Mouse (Mus musculus): ENCODE data around the gene Polr1d.
A peak's percentile ranks its signal among the peaks of the same experiment; 100 is the strongest.

Gene Polr1d

DNA sequence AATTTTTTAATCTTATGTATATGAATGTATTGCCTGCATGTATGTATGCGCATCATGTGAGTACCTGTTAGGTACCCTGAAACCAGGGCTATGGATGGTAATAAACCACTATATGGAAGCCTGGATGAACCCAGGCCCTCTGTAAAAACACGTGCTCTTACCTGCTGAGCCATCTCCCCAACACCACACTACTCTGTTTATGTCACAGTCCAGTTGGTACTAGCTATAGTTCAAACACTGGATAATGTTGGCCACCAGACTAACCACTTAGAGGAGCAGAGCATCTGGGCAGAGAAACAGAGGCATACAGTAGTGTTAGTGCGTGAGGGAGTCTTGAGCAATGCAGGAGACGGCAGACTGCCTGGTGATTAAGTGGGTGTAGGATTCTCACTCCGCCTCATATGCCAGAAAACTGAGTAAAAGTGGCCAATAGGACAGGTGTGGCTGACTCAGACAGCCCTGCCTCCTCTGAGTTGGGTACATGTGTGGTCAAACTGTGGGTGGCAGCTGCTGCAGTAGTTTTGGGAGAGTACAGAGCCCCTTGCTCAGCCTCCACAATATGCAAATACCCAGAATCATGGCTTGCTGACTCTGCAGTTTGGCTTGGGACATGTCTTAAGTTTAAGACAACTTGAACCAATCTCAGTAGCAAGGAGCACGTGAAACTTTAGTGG is 21.1 kb upstream of the Polr1d start:
- no peak for DNase-seq (ENCODE audit: low spot score)

DNA sequence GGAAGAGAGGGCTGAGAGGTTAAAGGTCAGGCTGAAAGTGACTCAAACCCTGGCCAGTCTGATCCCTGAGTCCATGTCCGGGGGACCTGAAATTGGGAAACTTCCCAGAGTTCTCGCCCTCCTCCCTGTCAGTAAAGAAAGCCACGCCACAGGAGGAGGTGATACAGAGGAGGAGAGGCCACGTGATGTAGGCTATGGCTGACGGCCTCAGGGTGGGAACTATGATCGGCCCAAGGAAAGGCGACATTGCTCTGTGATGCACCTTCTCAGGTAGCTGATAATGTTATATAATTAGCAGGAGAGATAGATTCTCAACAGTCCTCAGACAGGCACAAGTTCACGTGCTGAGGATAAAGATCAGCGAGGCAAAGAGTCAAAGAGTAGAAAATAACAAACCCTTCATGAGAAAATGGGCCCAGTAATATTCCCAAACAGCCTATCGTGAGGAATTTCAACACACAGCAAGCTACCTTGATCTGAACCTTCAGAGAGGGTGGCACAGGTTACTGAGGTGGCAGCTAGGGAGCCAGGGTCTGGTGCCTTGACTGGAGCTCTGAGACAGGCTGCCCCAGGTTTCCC is 20.0 kb upstream of the Polr1d start:
- no peak for DNase-seq (ENCODE audit: low spot score)

DNA sequence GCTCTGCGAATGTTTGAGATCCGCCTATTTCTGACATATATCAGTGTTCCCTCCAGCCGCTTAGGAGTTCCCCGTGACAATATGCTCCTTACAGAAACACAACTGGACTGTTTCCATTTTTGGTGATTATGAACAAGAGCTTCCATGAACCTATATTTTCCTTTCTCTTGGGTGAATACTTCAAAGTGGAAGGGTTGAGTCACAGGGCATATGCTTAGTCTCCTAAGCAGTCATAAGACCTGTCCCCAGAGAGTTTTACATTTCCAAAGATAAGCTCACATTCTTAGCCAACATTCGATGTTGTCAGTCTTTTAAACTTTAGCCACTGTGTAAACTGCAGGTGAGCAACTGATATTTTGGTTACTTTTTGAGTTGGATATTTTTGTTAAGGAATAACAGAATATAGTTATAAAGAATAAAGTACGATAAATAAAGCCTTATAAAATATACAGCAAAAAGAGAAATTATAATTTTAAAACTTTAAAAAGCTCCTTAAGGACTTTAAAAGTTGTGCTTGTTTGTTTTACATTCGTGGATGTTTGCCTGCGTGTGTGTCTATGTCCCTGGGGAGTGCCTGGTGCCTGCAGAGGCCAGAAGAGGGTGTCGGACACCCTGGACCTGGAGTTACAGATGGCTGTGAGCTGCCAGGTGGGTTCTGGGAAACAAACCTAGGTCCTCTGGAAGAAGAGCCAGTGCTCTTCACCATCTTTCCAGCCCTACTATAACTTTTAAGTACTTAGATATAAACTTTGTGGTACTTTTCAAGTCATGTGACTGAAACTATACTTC is 19.0 kb upstream of the Polr1d start:
- DNase-seq (ENCODE audit: low spot score): no peak

DNA sequence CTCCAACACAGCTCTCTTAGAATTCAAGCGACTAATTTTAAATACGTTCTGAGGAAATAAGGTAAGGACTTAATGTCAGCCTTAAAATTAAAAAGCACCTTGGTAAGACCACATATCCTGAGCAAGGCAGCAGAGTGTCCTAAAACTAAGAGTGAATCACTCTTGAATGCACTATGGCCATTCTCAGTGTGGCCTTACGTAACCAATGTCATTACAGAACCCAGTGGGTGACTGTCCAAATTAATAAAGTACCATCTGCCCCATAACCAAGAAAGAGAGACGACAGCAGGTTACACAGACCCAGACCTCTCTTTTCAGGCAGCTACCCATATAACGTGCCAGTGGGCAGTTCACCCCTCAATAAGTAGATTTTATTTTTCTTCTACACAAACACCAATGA is 18.2 kb upstream of the Polr1d start:
- DNase-seq (ENCODE audit: low spot score): no peak

DNA sequence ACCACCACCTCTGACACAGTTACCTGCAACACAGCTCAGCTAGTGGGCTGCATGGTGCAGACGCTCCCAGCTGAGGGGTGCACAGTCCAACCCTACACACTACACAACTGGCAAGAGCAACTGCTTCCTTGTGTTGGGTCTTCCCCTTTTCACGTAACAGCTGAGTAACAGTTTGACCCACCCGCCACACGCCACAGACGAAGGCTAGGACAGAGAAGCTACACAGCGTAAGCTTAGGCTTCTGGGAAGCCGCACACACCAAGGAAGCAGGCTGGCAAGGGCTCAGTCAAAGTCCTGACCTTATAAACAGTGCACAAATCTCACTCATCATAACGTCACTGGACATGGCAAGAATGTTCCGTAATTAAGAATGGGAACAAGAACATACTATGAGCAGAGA is 17.5 kb upstream of the Polr1d start:
- DNase-seq (ENCODE audit: low spot score): no peak

DNA sequence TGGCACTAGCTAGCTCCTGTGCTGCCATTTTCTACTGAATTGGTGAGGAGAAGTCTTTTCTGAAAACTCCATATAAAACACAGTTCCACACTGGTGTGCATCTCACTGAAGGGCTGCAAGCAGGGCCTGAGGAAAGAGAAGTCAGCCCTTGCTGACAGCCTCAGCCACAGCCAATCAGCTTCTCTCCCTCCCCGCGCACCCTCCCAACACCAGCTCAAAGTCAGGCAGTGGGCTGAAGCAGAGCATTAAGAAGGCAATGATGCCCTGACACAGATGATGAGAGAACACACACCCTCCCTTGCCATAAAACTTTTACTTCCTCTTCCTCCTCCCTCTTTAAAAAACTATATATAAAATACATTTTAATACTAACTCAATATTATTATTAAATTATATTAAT is 16.8 kb upstream of the Polr1d start:
- DNase-seq (ENCODE audit: low spot score): no peak

DNA sequence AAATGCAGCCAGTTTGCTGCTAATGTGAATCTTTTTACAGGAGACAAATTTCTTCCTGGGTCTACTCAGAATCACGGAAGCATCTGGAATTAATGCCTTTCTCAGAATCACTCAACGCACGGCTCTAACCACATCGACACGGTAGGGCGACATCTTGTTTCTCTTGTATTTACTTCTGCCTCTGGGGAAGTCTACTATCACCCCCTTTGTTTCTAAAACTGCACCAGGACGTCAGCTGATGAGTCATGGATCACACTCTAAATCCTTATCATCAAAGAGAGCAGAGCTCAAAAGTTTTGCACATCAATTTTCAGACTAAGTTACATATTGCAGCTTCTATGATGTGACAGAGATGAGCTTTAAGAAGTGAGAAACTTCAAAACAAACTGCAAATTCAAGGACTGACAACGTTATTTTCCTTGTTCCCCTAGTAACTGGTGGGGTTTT is 13.6 kb upstream of the Polr1d start:
- no peak for DNase-seq (ENCODE audit: low spot score)

DNA sequence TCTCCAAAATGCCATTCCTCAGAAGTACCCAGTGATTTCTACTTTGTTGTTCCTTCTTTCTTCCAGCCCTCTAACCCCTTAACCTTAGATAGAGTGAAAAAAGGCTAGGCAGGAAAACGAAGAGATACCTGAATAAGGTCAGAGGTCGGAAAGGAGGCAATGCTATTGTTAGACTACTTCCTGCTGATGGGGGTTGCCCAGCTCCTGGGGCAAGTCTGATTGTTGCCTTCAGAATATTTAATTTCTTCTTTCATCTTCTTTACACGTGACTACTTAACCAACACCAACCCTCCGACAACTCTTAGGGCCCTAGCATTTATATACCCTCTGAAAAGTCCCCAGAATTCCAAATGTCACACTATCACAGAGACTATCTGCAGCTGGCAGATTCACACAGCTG is 10.7 kb upstream of the Polr1d start:
- DNase-seq (ENCODE audit: low spot score): no peak

DNA sequence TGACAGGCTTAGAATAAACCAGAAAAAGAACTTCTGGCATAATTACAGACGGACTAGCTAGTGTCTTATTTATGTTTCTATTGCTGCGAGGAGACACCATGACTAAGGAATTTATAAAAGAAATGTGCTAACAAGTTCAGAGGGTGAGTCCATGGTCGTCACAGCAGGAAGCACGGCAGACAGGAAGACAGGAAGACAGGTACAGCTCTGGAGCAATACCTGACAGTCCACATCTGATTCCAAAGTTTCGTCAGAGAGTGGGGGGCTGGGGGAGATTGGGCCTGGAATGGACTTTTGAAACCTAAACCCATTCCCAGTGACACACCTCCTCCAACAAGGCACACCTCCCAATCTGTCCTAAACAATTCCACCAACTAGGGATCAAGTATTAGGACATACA is 9.9 kb upstream of the Polr1d start:
- DNase-seq (ENCODE audit: low spot score): no peak

DNA sequence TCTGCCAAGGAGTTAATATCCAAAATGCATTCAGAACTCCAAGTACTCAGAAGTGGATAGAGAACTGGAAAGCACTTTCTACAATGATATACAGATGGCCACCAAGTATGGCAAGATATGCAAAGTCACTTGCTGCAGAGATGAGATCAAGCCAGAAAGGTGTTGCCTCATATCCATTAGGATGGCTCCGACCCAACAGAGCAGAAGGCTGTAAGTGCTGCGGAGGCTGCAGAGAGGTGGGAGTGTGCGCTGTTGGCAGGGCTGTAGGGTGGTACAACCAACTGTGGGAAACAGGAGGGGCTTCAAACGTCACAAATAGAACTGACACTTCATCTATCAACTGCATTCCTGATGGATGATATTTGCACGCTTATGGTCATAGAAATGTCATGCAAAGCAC is 8.0 kb upstream of the Polr1d start:
- DNase-seq (ENCODE audit: low spot score): no peak

DNA sequence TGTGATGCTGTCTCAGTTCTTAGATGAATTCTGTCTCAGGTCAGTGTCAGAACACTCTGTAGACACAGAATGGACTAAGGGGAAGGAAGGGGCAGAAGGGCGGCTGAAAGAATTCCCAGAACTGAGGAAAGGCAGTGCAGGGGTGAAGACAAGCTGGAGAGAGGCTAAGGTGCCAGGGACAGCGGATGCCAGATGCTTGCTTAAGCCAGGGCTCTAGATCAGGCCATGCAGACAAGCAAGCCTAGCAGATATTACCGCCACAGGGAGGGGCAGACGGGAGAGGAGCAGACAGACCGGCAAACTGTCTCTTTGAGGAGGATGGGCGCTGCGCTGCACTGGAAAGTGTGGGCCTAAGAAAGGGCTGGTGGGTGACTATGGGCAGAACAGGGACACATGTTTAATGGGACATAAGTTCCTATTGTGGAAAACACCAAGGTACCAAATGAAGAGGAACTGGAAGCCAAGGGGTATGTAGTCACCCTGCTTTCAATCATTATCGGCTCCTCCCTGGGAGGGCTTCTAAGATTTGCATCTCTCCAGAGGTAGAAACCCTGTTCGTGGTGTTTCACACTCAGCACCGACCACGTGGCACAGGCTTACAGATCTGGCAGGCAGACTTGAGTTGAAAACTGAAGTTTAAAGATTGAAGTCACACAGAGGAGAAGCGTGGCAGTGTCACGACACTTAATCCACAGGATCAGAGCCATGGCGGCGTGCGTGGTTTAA is 5.9 kb upstream of the Polr1d start:
- no peak for DNase-seq (ENCODE audit: low spot score)

DNA sequence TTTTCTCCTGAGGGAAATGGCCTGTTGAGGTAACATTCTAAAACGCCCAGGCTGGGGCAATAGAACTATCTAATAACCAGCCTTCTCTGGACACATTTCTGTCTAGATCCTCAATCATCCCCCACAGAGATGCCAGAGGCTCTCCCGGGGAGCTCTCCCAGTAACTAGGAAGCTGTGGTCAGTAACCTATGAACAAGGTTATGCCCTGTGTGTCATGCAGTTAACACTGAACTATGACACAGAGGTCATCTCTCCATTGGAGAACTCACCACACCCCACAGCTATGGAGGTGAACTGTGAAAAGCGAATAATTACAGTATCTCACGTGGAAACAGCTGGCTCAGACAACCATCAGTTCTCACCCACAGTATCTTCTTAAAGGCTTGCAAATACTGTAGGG is 5.0 kb upstream of the Polr1d start:
- no peak for DNase-seq (ENCODE audit: low spot score)

DNA sequence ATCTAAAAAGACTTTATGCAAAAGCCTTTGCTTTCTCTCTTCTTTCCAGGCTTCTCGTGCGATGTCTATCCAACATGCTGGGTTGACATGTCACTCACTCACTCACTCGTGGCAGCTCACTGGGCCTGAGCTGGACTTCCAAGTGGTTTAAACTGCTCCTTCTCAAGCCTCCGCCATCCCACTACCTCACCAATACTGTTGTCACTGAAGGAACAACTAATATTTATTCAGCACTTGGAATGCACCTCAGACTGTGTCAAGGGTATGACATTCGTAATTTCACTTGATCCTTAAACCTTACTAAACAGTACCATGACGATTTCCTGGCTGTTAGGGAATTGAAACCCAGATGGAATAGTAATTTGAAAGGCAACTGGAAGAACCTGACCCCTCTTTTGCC is 3.0 kb upstream of the Polr1d start:
- no peak for DNase-seq (ENCODE audit: low spot score)

DNA sequence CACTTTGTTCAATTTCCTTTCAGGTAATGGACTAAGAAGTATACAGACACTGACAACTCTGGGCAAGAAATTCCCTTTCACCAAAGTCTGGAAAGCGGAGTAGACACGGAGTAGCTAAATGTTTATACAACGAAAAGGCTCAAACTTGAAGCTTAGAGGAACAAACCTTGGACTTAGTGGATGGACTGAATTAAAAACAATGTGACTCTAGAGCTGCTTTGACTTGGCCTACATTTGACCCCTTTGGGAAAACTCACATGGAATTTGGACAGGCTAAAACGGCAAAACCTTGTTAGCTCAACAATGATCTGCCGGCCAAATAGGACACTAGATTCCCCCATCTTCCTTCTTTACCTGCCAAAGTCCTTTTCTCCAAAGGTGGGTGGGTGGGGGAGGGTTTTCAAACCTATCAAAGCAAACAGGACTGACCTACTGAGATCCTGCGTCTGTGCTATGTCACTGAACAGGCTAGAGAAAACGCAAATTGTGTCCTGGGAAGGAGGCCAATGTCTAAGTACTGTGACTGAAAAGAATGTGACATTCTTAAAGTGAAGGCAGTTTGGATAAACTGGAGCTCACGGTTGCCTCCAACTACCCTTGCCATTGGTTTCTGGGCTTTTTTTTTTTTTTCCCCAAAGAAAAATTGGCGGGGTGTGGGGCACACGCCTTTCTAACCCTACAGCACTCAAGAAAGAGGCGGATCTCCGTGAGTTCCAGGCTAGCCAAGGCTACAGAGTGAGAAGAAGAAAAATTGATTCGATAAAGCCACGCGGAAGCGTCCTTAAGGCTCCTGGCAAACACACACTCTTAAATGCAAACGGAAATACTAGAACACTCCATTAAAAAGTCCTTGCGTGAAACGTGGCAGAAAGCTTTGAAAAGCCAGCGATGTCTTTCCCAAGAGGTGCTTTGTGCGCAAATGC is 1.5 kb upstream of the Polr1d start:
- DNase-seq (ENCODE audit: low spot score): peak; percentile 32

DNA sequence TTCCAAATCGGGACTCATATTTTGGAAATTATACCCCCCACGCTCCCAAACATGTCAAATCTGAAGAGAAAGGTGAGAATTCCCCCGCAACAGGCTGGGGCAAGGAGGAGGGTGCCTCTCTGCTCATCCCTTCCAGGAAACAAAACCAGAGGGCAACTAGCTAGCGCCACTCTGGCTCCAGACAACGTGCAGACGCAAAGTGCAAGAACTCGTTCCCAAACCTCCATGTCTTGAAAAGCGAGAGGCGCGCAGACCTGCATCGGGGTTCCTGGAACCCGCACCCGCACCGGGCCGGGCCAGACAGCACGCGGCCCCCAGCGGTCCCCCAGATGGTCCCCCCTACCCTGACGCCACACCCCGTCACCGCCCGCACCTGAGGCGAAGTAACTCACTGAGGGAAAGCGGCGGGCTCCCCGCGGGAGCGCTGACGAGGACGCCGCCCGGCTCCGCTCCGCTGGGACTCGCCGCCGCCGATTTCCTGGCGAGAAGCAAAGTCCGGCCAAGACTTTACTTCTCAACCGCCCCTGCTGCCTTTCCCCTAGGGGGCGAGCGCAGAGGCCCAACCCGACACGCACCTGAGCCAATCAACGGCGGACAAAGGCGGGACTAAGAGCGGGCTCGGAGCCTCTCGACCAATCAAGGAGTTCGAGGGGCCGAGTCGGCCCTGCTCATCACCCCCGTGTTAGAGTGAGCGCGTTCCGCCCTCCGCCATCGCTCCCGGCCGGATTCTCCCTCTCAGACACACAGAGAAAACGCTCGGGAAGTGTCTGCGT is 638 bp upstream of the Polr1d start, which contains the start of gene Lnx2:
Lnx2 (minus strand) TSS at position 561 of the 773 bp plus-strand sequence.
- peak; percentile 95 for DNase-seq (ENCODE audit: low spot score)

DNA sequence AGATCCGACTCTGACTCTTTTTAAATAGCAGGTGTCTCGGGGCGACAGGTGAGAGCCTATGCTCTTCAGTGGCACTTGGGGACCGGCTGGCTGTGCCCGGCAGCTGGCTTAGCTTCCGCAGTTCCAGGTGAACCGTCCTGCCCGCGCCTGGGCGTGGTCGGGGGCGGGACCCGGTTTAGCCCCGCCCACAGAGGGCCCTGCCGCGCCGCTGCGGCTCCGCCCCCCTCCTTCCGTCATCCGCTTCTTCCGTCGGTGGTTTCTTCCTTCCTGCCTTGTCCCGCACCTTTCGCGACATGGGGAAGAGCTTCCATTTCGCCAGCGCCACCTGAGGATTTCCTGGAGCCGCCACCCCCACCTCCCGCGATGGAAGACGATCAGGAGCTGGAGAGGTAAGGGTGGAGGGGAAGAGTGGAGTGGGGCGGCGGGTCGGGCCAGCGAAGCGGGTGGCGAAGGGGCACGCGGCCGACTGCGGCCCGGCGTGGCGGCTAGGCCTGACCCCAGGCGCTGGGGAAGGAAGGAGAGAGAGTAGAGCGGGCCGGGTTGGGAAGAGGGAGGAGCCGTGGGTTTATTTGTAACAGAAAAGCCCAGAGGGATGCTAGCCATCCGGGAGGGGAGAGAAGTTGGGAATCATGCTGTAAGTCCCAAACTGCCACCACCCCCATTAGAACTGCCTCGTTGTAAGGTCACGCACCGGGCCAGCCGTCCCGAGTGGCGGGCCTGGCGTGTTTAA is 620 bp downstream of the Polr1d start:
- DNase-seq (ENCODE audit: low spot score): peak; percentile 85

DNA sequence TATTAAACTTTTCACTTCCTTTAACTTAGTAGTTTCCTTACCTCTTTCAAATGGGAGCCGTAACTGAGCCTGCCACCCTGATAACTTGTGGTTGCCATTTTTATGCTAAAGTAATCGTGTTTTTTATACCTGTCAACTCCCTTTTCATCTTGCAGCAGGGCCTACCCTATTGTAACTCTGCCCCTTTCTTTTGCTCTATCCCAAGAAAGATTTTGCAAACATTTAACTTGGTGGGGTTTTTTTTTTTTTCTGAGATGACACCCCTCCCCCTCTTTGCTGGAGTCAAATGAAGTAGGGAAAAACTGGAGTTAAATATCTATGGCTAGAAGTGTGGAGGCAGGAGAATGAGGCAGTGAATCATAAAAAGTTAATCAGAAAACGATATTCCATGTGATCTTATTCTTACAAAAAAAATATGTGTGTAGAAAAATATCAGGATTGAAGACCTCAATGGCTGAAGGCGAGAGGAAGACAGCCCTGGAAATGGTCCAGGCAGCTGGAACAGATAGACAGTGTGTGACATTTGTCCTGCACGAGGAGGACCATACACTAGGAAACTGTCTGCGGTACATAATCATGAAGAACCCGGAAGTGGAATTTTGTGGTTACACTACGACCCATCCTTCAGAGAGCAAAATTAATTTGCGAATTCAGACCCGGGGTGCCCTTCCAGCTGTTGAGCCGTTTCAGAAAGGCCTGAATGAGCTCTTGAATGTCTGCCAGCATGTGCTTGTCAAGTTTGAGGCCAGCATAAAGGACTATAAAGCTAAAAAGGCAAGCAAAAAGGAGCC is 1.5 kb downstream of the Polr1d start:
- DNase-seq (ENCODE audit: low spot score): no peak

DNA sequence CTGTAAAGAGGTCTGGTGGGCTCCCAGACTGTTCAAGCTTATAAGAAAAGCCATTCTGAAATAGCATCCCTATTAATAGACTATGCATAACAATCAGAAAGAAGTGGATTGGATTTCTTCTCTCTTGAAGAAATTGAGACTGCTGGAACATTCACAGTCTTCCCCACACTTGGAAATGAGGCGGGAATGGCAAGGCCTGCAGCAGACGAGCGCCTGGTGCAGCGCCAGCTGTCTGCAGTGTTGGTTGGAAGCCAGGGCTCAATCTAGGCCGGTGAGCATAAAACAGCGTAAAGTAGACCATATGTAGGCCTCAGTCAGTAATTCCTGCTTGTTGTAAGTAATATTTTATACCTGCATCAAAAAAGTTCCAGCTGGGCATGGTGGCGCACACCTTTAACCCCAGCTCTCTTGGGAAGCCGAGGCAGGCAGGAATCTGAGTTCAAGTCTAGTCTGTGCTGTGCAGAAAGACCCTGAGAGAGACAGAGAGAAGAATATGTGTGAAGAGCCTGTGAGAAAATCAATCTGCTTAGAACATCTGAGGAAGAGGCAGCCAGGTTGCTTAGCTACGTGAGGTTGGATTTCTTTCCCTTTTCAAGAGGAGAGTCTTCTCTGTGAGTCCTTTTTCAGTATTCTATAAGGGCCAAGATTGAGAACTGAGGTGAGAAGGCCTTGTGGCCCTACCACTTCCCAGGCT is 8.5 kb downstream of the Polr1d start:
- no peak for DNase-seq (ENCODE audit: low spot score)

DNA sequence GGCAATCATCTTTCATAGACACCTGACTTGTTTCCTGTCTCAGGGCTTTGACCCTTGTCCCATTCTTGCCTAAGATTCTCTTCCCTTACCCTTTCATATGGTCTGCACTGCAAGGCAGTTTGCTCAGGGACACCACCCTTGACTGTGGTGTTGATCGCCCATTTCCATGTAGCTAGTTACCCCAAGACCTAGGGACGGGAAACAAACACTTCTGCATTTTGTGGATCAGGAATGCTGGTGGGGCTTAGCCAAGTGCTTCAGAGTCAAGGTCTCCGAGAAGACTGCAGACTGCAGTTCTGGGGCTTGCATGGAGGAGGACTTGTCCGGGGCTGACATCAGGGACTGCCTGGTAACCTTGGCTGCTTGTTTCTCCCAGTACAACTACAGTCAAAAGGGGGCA is 10.0 kb downstream of the Polr1d start:
- DNase-seq (ENCODE audit: low spot score): no peak

All from c-Kit-positive CD71-positive TER-119-positive erythroid progenitor cells, embryonic 14.5 days (primary cell).